Mouse (Mus musculus): ENCODE measurements around the gene Abca13. TPM values are rescaled to one million over a fixed set of nuclear protein-coding genes. Genes with fewer than 3 reads are reported as not detected.
A peak's percentile ranks its signal among the peaks of the same experiment; 100 is the strongest.
"Not testable (repeated sequence)": the region's sequence is repeated elsewhere in the genome, so short reads cannot be mapped to it uniquely, and the experiment has no call there.

Abca13 gene
- polyA plus RNA-seq, 1 experiment from 2014 or later = 0.12 TPM

DNA sequence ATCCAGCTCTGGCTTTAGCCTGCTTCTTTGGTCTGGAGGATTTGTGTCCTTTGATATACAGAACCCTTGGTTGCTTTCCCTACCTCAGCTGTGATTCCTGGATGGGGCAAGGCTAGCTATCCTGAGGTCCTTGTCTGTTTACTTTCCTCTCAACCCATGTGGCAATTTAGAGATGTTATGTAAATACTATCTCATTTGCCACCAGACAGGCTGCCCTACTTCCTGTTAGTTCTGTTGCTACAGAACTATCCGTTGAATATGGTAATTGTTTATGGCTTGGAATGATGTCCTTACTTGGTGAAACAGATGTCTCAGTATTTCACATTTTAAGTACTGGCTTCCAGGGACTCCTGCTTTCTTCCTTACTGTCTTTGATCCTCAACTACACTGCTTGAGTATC is 107.9 kb downstream of the Abca13 start:
- no peaks in the 10 kb centered on the region for H3K9me3 ChIP-seq
- H3K4me2 ChIP-seq = no peak overlapping the region
- no peaks in the 10 kb centered on the region for H3K27me3 ChIP-seq
- 26% methylated on average over 1 of the region's 1 CpGs for WGBS
- no peak for ATAC-seq (ENCODE audit: borderline replicate concordance, extremely low read depth, low FRiP score, low TSS enrichment)
- H3K27ac ChIP-seq = no peak overlapping the region
- no peak overlapping the region for H3K9ac ChIP-seq
- H3K4me1 ChIP-seq = no peaks in the 10 kb centered on the region
- no peaks in the 10 kb centered on the region for H3K36me3 ChIP-seq
- no peak overlapping the region for H3K4me3 ChIP-seq

DNA sequence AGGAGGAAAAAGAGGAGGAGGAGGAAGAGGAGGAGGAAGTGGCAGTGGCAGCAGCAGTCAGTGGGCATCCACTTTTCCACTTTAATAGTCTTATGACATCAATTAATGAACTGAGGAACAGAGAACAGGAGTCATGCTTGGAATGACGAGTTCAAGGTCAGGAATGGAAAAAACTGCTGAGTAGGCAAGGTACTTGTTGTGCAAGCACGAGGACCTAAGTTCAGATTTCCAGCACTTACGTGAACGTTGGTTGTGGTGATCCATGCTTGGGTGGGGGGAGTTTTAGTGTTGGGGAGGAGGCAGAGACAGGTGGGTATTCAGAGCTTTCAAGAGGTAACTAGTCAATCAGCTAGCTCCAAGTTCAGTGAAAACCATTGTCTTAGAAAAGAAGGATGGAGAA is 113.7 kb downstream of the Abca13 start:
- Histone ChIP-seq H3K4me1 (no peaks in the 10 kb centered on the region), H3K9me3 (no peaks in the 10 kb centered on the region), H3K36me3 (no peaks in the 10 kb centered on the region), H3K9ac (no peak overlapping the region), H3K4me2 (no peak overlapping the region), H3K27me3 (no peaks in the 10 kb centered on the region), H3K4me3 (no peak overlapping the region), H3K27ac (no peak overlapping the region)
- WGBS = 76% methylated on average over 4 of the region's 4 CpGs
- no peak for ATAC-seq (ENCODE audit: borderline replicate concordance, extremely low read depth, low FRiP score, low TSS enrichment)

DNA sequence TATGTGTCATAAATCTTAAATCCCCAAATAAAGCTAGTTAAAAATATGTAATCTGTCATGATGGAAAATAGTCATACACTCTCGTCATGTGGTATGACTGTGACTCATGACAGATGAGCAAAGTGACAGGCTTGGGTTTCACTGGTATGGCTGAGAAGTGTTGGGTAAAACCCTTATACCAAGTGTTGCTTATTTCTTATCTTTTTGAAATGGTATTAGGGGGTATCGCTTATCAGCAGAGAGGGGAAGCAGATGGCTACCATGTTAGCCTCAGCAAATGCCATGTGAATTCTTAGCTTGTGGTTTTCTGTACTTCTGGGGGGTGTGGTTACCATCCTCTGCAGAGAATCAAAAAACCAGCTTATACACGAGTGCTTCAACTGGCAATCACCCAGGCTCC is 124.8 kb downstream of the Abca13 start:
- no peak for ATAC-seq (ENCODE audit: borderline replicate concordance, extremely low read depth, low FRiP score, low TSS enrichment)
- Histone ChIP-seq H3K4me1 (no peaks in the 10 kb centered on the region), H3K9ac (no peak overlapping the region), H3K9me3 (no peaks in the 10 kb centered on the region), H3K4me3 (no peak overlapping the region), H3K4me2 (no peak overlapping the region), H3K27ac (no peak overlapping the region), H3K36me3 (no peaks in the 10 kb centered on the region), H3K27me3 (no peaks in the 10 kb centered on the region)
- 63% methylated on average over 3 of the region's 3 CpGs for WGBS

DNA sequence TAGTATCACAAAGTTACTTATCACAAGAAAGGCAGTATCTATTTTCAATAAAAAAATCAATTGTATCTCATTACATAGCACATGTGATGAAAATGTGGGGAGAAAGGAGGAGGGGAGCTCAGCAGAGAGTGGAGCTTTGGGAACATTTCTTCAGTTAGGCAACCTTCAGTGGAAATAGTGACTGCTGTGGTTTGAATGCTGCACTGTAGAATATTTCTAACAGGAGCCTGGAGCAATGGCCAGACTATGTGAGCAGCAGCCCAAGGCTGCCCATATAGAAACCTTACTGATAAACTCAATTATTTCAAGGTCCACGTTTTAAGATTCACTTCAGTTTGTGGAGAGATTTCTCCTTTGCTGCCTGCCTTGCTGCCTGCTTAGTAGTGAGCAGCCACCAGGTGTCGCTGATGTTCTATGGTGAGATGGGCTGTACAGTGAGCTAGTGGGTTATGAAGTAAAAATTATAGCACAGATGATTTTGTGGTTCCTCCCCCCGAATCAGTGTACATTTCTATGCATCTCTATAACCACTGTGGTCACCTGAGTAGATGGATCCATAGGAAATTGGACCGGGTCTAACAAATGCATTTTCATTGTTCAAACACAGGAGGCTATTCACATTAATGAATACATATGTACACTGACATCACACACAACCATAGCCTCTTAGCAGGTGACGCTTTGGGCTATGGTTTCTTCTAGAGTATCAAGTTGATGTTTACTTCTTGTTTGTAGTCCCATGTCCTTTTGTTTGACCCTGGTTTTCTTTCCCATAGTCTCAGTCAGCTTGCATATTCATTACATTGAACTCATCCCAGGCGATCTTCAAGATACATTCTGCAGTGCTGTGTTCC is 125.6 kb downstream of the Abca13 start:
- H3K4me1 ChIP-seq = no peaks in the 10 kb centered on the region
- 31% methylated on average over 6 of the region's 6 CpGs for WGBS
- peak; percentile 65; the same call in 1 of the 2 replicates for ATAC-seq (ENCODE audit: borderline replicate concordance, extremely low read depth, low FRiP score, low TSS enrichment)

DNA sequence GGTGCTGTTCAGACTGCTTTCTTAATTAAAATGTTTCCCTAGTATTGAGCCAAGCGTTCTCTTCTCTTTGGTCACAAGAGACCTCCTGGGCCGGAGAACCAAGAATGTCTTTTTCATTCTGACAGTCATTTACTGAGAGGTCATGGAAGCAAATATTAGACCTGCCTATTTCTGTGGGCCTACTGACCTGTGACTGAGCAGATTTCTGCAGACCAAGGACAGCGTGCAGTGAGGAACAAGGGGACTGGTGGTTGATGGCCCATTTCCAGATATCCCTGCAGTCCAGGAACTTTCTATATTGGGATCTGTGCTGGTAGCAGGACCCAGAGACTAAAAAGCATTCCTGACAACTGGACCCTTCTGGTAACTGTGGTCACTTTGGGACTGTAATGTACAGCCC is 146.4 kb downstream of the Abca13 start:
- ATAC-seq (ENCODE audit: borderline replicate concordance, extremely low read depth, low FRiP score, low TSS enrichment) = no peak
- no peaks in the 10 kb centered on the region for H3K36me3 ChIP-seq
- H3K4me3 ChIP-seq = no peak overlapping the region
- H3K9ac ChIP-seq = no peak overlapping the region
- no peaks in the 10 kb centered on the region for H3K9me3 ChIP-seq
- no peaks in the 10 kb centered on the region for H3K27me3 ChIP-seq
- H3K27ac ChIP-seq = no peak overlapping the region
- no peaks in the 10 kb centered on the region for H3K4me1 ChIP-seq
- H3K4me2 ChIP-seq = no peak overlapping the region
- 68% methylated on average over 3 of the region's 3 CpGs for WGBS

More for the DNA sequence above, 125.6 kb downstream of the Abca13 start:
- H3K4me2 ChIP-seq = no peak overlapping the region
- H3K9ac ChIP-seq = no peak overlapping the region
- H3K27me3 ChIP-seq = no peaks in the 10 kb centered on the region
- no peak overlapping the region for H3K4me3 ChIP-seq
- no peaks in the 10 kb centered on the region for H3K36me3 ChIP-seq
- no peak overlapping the region for H3K27ac ChIP-seq
- no peaks in the 10 kb centered on the region for H3K9me3 ChIP-seq

DNA sequence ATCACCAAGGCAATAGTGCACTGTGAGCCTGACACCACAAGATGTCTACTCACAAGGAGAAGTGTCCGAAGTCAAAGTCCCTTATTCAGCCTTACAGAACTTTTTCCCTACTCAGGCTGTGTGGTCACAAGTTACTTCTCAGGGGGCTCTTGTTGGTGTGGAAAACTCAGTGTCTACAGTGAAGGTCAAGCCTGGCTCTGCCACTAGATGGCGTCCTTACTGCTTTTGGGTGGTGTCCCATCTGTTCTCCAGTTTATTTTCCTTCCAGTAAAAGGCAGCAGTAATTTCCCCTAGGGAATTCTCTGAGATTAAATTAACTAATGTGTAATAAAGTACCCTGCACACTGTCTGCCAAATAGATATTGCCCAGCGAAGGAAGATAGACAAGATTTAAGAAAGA is 156.0 kb downstream of the Abca13 start:
- Histone ChIP-seq H3K27me3 (no peaks in the 10 kb centered on the region), H3K9me3 (no peaks in the 10 kb centered on the region), H3K36me3 (no peaks in the 10 kb centered on the region), H3K4me3 (no peak overlapping the region), H3K27ac (no peak overlapping the region), H3K4me1 (no peaks in the 10 kb centered on the region), H3K9ac (no peak overlapping the region), H3K4me2 (no peak overlapping the region)
- no peak for ATAC-seq (ENCODE audit: borderline replicate concordance, extremely low read depth, low FRiP score, low TSS enrichment)
- 47% methylated on average over 3 of the region's 3 CpGs for WGBS

DNA sequence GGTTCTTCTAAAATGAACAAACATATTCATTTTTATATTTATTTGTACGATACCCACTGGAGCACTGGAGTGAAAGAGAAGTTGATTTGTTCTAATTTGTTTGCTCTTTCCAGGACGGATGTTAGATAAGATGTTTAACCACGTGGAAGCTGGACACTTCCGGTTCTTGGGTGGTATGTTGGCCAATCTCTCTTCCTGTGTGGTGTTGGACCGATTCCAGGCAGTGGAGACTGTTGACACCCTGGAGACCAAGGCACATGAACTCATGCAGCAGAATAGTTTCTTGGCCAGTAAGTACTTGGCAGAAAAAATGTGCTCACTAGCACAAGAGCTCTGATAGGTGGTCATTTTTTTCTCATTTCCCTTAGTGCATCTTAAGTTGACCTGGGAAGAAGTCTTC is 181.4 kb downstream of the Abca13 start:
- H3K4me3 ChIP-seq = no peak overlapping the region
- H3K36me3 ChIP-seq = no peaks in the 10 kb centered on the region
- no peaks in the 10 kb centered on the region for H3K27me3 ChIP-seq
- ATAC-seq (ENCODE audit: borderline replicate concordance, extremely low read depth, low FRiP score, low TSS enrichment) = no peak
- 28% methylated on average over 5 of the region's 5 CpGs for WGBS
- H3K27ac ChIP-seq = no peak overlapping the region
- no peaks in the 10 kb centered on the region for H3K4me1 ChIP-seq
- H3K9ac ChIP-seq = no peak overlapping the region
- no peak overlapping the region for H3K4me2 ChIP-seq
- no peaks in the 10 kb centered on the region for H3K9me3 ChIP-seq

DNA sequence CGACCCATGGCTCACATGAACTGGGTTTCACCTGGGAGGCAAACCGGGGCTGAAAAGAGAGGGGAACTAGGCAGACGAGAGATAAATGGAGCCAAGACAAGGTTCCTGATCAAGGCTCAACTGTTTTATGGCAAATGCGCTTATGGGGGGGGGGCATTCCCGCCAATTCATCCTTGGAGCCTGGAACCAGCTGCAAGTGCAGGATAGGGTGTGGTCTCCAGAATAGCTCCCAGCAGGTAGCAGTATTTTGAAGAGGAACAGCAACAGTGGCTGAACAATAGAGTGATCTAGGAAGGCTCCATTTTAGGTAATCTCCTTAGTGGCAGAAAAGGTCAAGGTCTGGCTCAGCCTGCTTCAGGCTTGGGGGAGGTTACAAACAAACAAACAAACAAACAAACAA is 182.7 kb downstream of the Abca13 start:
- not testable (repeated sequence) for H3K4me2 ChIP-seq; H3K4me3 ChIP-seq; ATAC-seq (ENCODE audit: borderline replicate concordance, extremely low read depth, low FRiP score, low TSS enrichment); H3K27me3 ChIP-seq; H3K9me3 ChIP-seq; H3K27ac ChIP-seq; H3K36me3 ChIP-seq; H3K4me1 ChIP-seq; H3K9ac ChIP-seq
- 84% methylated on average over 5 of the region's 5 CpGs for WGBS

DNA sequence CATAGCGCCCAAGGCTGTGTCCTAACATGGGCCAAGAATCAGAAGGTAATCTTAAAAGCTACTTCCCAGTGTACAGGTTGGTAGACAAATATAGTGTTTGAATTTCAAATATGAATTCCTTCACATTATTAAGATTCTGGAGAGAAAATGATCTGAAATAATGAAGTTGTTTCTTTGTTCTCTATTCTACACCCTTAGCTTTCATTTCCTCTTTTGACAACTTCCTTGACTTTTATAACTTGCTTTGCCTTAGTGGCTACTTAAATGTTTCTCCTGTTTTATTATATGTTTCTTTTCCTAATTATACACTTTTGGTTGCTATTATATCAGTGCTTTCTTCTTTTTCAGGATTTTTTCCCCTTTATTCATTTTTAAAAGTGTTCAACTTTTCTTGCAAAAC is 196.8 kb downstream of the Abca13 start:
- 85% methylated on average over 1 of the region's 1 CpGs for WGBS
- Histone ChIP-seq H3K9me3 (no peaks in the 10 kb centered on the region), H3K36me3 (no peaks in the 10 kb centered on the region), H3K9ac (no peak overlapping the region), H3K4me1 (no peaks in the 10 kb centered on the region), H3K27ac (no peak overlapping the region), H3K27me3 (no peaks in the 10 kb centered on the region), H3K4me3 (no peak overlapping the region), H3K4me2 (no peak overlapping the region)
- ATAC-seq (ENCODE audit: borderline replicate concordance, extremely low read depth, low FRiP score, low TSS enrichment) = no peak

DNA sequence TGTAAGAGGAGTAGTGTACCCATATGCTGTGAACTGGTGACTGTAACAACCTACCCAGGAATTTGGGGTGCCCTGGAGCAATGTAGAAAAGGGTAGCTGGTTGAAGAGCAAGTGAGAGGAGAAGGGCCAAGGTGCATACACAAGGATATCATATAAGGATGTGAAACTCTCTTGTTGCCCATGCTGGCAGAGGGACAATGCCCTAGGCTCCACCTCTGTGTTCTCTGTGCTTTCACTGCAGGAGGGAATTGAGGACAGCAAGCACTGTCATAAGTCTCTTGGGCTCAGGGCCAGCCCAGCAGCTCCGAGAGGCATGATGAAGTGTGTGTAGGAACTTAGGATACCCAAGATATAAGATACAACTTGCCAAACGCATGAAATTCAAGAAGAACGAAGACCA is 225.2 kb downstream of the Abca13 start:
- Histone ChIP-seq H3K27me3 (no peaks in the 10 kb centered on the region), H3K9ac (no peak overlapping the region), H3K27ac (no peak overlapping the region), H3K9me3 (no peaks in the 10 kb centered on the region), H3K36me3 (no peaks in the 10 kb centered on the region), H3K4me3 (no peak overlapping the region), H3K4me2 (no peak overlapping the region), H3K4me1 (0 out of 2 replicates have a peak, but pooled peaks cover 5% of the 10 kb centered on the region)
- no peak for ATAC-seq (ENCODE audit: borderline replicate concordance, extremely low read depth, low FRiP score, low TSS enrichment)
- 63% methylated on average over 3 of the region's 3 CpGs for WGBS

DNA sequence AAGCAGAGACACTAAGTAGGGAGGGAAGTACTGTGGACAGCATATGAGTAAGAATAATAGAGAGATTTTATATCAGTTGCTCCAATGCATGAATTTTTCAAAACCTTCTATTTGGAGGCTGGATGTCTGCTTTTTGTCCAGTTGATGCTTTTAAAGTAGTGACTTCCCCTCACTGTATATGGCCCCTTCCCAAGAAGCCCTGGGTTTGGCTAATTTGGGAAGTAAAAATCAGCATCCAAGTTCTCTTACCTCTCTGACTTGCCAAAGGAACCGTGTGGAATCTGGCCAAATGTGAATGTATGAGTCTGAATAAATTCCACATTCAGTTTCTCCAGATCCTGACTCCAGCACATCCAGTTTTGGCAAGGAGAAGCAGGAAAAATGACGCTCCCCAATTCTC is 228.5 kb downstream of the Abca13 start:
- no peak overlapping the region for H3K4me3 ChIP-seq
- no peak overlapping the region for H3K9ac ChIP-seq
- ATAC-seq (ENCODE audit: borderline replicate concordance, extremely low read depth, low FRiP score, low TSS enrichment) = no peak
- H3K9me3 ChIP-seq = no peaks in the 10 kb centered on the region
- 0 out of 2 replicates have a peak, but pooled peaks cover 5% of the 10 kb centered on the region for H3K4me1 ChIP-seq
- H3K27ac ChIP-seq = no peak overlapping the region
- no peaks in the 10 kb centered on the region for H3K27me3 ChIP-seq
- no peaks in the 10 kb centered on the region for H3K36me3 ChIP-seq
- 32% methylated on average over 2 of the region's 2 CpGs for WGBS
- no peak overlapping the region for H3K4me2 ChIP-seq

DNA sequence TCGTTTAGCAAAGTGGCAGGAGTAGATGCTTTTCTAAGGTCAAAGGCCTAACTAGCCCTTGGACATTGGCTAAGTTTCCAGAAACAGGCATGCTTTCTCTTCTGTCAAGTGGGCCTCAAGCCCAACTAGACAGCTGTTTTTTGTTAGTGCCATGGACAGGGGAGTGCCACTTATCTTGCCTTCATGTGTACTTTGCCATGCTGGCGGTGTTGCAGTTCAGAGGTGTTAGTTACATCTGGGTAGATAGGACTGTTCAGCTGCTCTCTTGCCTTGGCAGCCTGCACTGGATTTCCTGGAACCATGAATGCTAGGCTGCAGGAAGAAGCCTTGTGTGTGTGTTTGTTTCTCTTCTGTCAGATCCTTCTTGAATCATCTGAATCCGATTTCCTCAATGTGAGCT is 235.7 kb downstream of the Abca13 start:
- H3K4me3 ChIP-seq = no peak overlapping the region
- H3K27me3 ChIP-seq = no peaks in the 10 kb centered on the region
- ATAC-seq (ENCODE audit: borderline replicate concordance, extremely low read depth, low FRiP score, low TSS enrichment) = peak; percentile 46; the same call in 1 of the 2 replicates
- WGBS = 35% methylated on average over 3 of the region's 3 CpGs
- no peak overlapping the region for H3K9ac ChIP-seq
- H3K4me2 ChIP-seq = no peak overlapping the region
- 0 out of 2 replicates have a peak, but pooled peaks cover 4% of the 10 kb centered on the region for H3K4me1 ChIP-seq
- no peaks in the 10 kb centered on the region for H3K9me3 ChIP-seq
- H3K27ac ChIP-seq = no peak overlapping the region
- H3K36me3 ChIP-seq = no peaks in the 10 kb centered on the region

Measured in lung, embryonic 15.5 days (tissue).